Mouse (Mus musculus) forebrain, embryonic 11.5 days (tissue): ENCODE measurements around the gene Gm45062. TPM values are rescaled to one million over a fixed set of nuclear protein-coding genes. Genes with fewer than 3 reads are reported as not detected.

Experiments used
- ATAC-seq: fragments of 200-750 bp; cut with Nextera tagmentation; replicated peaks from 2 replicates; pipeline ENCODE4 v1.8.0; 2017; ENCODE audit warnings: moderate TSS enrichment; ENCODE audit not compliant: low FRiP score
- DNase-seq: peaks from one replicate; pipeline ENCODE4 v3.0.0-alpha.2; 2017; ENCODE audit warnings: low spot score
- H3K27ac ChIP-seq: fragments of 300-500 bp; sonication (generic); 2 replicates; pipeline ENCODE4 v1.5.1; 2014; ENCODE audit warnings: low read depth, low read length
- H3K27me3 ChIP-seq: fragments of 300-500 bp; sonication (generic); 2 replicates; pipeline ENCODE4 v1.6.1; 2014; ENCODE audit warnings: mild to moderate bottlenecking, low read length, mixed read lengths; ENCODE audit not compliant: control insufficient read depth, insufficient read depth
- H3K36me3 ChIP-seq: fragments of 300-500 bp; sonication (generic); 2 replicates; pipeline ENCODE4 v1.6.1; 2014; ENCODE audit warnings: mild to moderate bottlenecking, low read length, moderate library complexity, mixed read lengths; ENCODE audit not compliant: control insufficient read depth, insufficient read depth
- H3K4me1 ChIP-seq: fragments of 300-500 bp; sonication (generic); replicated peaks from 2 replicates; pipeline ENCODE4 v1.6.1; 2014; ENCODE audit warnings: low read length, mixed read lengths; ENCODE audit not compliant: control insufficient read depth, insufficient read depth
- H3K4me2 ChIP-seq: fragments of 300-500 bp; sonication (generic); 2 replicates; pipeline ENCODE4 v1.6.1; 2014; ENCODE audit warnings: low read depth, mild to moderate bottlenecking, low read length, moderate library complexity, mixed read lengths; ENCODE audit not compliant: severe bottlenecking
- H3K4me3 ChIP-seq: fragments of 300-500 bp; sonication (generic); 2 replicates; pipeline ENCODE4 v1.5.1; 2014; ENCODE audit warnings: low read depth, low read length
- H3K9ac ChIP-seq: fragments of 300-500 bp; sonication (generic); 2 replicates; pipeline ENCODE4 v1.6.1; 2014; ENCODE audit warnings: low read length
- H3K9me3 ChIP-seq: fragments of 300-500 bp; sonication (generic); 2 replicates; pipeline ENCODE4 v1.6.1; 2016; ENCODE audit warnings: low read length, mixed read lengths; ENCODE audit not compliant: control insufficient read depth
- WGBS: fragments of 180-500 bp; shearing (Covaris S2); extraction: QIAGEN DNeasy Blood & Tissue Kit; methylation state at CpG from one replicate; pipeline ENCODE4 v1.1.7; 2014; 5-methylcytosine and 5-hydroxymethylcytosine counted together
- polyA plus RNA-seq: library from polyadenylated mRNA; unstranded; fragments of >200 nt; fragmentation: Nextera tagmentation; extraction: Ambion mirVana; gene quantifications from 2 replicates; pipeline ENCODE4 v1.2.1, GENCODE M21; 2014

Gm45062 gene
- polyA plus RNA-seq, 1 experiment from 2014 or later, result 19.1 TPM

DNA sequence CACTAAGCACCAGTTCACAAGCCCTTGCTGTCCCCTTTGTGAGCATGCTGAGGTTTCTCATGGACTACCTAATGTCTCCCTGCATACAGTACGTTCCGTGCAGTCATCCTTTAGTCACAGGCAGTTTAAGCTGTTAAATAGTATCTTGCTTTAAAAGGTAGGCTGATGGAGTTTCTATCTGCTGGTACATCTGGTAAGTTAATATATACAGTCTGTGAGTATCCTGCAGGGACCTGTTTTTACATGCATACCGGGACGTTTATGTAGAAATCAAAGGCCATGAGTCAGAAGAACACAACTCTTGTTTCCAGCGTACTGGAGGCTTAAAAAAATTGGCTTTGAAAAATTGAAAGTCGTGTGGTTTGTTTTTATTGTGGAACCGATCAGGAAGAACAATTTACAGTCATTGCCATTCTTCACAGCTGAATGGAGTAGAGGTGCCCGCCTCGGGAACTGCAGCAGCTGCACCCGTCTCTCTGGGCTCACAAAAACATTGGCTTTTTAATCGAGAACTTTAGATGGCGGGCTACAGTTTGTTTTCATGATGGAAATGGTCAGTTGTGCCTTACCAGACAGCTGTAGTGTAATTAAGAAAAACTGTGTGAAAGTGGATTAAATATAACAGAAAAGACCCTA is 93.4 kb downstream of the Gm45062 start:
- Histone ChIP-seq H3K4me1 (peaks cover 4% of the 10 kb centered on the region), H3K9me3 (no peaks in the 10 kb centered on the region), H3K36me3 (no peaks in the 10 kb centered on the region), H3K4me2 (no peak overlapping the region), H3K4me3 (no peak overlapping the region), H3K9ac (no peak overlapping the region), H3K27ac (no peak overlapping the region), H3K27me3 (no peaks in the 10 kb centered on the region)
- DNase-seq, result no peak
- 0 out of 2 replicates have a peak, but pooled peaks have one; percentile 36 for ATAC-seq
- 56% methylated on average over 12 of the region's 12 CpGs for WGBS

DNA sequence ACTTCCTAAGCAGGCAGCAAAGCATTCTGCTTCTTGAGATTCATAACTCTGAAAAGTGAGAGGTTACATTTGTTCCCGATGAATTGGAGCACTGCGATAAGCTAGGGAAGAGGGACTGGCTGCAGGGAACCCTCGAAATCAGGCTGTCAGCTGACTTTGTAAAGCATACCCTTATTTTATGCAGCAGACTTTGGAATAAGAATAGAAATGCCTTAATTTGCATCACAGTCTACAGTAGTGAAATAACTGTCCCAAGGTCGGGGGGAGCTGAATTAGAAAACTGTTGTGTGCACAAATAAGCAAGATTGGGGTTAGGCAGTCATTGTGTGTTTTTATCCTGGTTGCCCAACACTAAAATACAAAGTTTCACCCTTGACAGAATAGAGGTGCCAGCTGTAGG is 94.2 kb downstream of the Gm45062 start:
- Histone ChIP-seq H3K27me3 (no peaks in the 10 kb centered on the region), H3K4me2 (no peak overlapping the region), H3K27ac (no peak overlapping the region), H3K9me3 (no peaks in the 10 kb centered on the region), H3K36me3 (no peaks in the 10 kb centered on the region), H3K4me3 (no peak overlapping the region), H3K9ac (no peak overlapping the region), H3K4me1 (peaks cover 4% of the 10 kb centered on the region)
- no peak for ATAC-seq
- WGBS, result 72% methylated on average over 4 of the region's 4 CpGs
- no peak for DNase-seq

DNA sequence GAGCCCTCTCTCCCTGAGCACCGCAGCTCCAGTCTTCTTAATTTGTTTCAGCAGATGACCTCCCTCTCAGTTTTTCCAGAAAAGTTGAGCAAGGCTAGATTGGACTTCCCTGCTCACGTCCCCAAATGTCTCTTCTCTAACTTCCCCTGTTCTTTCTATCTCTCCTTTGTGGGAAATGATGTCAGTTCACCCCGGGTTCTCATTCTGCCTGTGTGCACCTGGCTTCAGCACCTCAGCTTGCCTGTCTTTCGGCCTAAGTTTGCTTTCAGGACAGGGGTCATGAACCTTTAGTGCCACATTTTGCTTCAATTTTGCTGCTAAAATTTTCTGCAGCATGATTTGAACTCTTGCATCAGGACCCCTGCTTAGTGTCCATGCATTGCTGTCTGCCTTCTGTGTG is 95.6 kb downstream of the Gm45062 start:
- H3K4me1 ChIP-seq, result peaks cover 4% of the 10 kb centered on the region
- no peak overlapping the region for H3K4me2 ChIP-seq
- no peaks in the 10 kb centered on the region for H3K36me3 ChIP-seq
- DNase-seq (no peak), ATAC-seq (no peak)
- no peak overlapping the region for H3K27ac ChIP-seq
- H3K9ac ChIP-seq, result no peak overlapping the region
- no peak overlapping the region for H3K4me3 ChIP-seq
- no peaks in the 10 kb centered on the region for H3K27me3 ChIP-seq
- 82% methylated on average over 4 of the region's 4 CpGs for WGBS
- H3K9me3 ChIP-seq, result no peaks in the 10 kb centered on the region

DNA sequence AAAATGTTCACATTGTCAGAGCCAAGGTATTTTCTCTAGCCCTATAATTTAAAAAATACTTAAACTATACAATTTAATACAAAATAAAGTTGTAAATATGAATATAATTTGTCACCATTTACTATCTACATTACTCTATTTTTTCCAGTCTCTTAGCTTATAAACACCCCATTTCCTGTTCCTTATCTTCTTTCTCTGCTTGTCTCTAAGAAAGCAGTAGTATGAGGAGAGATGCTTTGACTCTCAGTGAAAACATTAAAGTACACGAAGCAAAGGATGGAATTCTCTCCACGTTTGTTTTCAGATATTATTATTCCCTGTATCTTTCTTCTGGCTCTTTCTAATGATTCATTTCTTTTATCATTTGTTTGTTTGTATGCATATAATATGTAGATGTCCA is 99.0 kb downstream of the Gm45062 start:
- 69% methylated on average over 2 of the region's 2 CpGs for WGBS
- H3K27me3 ChIP-seq, result no peaks in the 10 kb centered on the region
- DNase-seq (no peak), ATAC-seq (no peak)
- no peaks in the 10 kb centered on the region for H3K36me3 ChIP-seq
- no peak overlapping the region for H3K4me3 ChIP-seq
- no peaks in the 10 kb centered on the region for H3K9me3 ChIP-seq
- H3K4me2 ChIP-seq, result no peak overlapping the region
- no peak overlapping the region for H3K27ac ChIP-seq
- 0 out of 2 replicates have a peak, but pooled peaks cover 4% of the 10 kb centered on the region for H3K4me1 ChIP-seq
- H3K9ac ChIP-seq, result no peak overlapping the region

DNA sequence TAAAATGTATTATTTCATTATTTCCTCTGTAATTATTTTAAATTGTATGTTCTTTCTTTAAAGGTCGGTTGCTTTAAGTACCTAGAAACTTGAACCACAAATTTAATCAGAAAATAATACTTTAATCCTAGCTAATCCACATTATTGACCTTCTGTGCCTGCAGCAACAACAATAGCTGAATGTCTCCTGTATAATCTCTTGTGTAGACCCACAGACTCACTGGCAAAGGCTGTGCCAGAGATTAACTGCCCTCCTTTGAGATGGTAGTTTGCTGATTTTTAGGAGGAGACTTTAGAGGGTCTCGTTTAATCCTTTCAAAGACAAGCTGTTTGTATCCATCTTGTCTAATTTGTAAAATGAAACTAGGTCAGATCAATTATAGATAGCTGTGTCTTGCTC is 99.5 kb downstream of the Gm45062 start:
- H3K4me3 ChIP-seq, result no peak overlapping the region
- H3K4me1 ChIP-seq, result 0 out of 2 replicates have a peak, but pooled peaks cover 2% of the 10 kb centered on the region
- H3K9ac ChIP-seq, result no peak overlapping the region
- DNase-seq (no peak), ATAC-seq (no peak)
- H3K27ac ChIP-seq, result no peak overlapping the region
- no peaks in the 10 kb centered on the region for H3K36me3 ChIP-seq
- no peaks in the 10 kb centered on the region for H3K27me3 ChIP-seq
- H3K9me3 ChIP-seq, result no peaks in the 10 kb centered on the region
- H3K4me2 ChIP-seq, result no peak overlapping the region
- WGBS, result 15% methylated on average over 2 of the region's 2 CpGs

DNA sequence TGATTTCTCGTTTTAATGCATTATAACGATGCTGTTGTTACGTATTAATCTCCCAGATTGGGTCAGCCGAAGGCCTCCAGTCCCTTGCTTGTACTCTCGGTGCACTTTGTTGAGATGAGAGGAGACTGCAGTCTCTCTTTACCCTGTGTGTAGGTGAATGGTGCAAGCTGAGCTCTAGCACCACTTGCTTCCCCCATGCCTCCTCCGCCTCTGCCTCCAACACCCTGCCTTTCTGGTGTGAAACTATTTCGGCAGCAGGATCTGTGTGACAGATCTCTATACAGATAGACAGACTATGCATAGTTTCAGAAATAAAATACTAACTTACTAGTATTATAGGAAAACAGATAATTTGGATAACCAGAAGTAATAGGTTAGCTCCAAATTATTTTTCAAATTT is 101.6 kb downstream of the Gm45062 start:
- Histone ChIP-seq H3K27ac (no peak overlapping the region), H3K9me3 (no peaks in the 10 kb centered on the region), H3K9ac (no peak overlapping the region), H3K4me1 (0 out of 2 replicates have a peak, but pooled peaks cover 2% of the 10 kb centered on the region), H3K36me3 (no peaks in the 10 kb centered on the region), H3K27me3 (no peaks in the 10 kb centered on the region), H3K4me2 (no peak overlapping the region), H3K4me3 (no peak overlapping the region)
- WGBS, result 75% methylated on average over 7 of the region's 7 CpGs
- DNase-seq (no peak), ATAC-seq (no peak)

DNA sequence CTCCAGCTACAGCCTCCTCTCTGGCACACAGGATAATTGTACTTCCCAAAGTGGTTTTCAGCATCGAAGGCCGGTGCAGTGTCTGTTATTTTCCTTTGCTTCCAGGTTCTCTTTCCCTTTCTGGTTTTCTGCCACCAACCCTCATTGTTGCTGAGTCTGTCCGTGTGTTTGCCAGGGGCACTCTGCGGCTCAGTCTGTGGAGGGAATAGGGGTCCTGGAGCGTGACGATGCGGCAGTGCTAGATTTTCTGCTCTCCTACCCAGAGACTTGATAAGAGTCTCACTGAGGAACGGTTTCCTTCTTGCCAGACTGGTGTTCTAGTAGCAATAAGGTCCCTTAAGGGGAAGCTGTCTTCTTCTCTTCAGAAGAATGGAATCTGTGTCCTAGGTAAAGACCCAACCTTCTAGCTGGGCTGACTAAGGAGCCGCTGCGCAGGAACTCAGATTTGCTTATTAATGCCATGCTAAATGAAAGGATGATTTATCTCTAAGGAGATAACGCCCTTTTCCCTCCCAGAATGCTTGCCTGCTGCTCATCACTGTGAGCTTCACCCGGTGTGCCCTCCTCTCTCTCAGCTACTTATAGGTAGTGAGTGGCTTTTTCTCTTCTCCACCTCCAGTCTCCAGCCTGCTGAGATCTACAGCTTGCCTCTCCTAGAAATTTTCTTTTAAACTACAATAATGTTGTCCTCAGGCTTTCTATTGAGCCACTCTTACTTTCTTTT is 104.9 kb downstream of the Gm45062 start:
- Histone ChIP-seq H3K4me2 (no peak overlapping the region), H3K9ac (no peak overlapping the region), H3K9me3 (no peaks in the 10 kb centered on the region), H3K27me3 (no peaks in the 10 kb centered on the region), H3K27ac (no peak overlapping the region), H3K36me3 (no peaks in the 10 kb centered on the region), H3K4me3 (no peak overlapping the region), H3K4me1 (0 out of 2 replicates have a peak, but pooled peaks cover 2% of the 10 kb centered on the region)
- 77% methylated on average over 12 of the region's 12 CpGs for WGBS
- no peak for DNase-seq
- ATAC-seq, result no peak

DNA sequence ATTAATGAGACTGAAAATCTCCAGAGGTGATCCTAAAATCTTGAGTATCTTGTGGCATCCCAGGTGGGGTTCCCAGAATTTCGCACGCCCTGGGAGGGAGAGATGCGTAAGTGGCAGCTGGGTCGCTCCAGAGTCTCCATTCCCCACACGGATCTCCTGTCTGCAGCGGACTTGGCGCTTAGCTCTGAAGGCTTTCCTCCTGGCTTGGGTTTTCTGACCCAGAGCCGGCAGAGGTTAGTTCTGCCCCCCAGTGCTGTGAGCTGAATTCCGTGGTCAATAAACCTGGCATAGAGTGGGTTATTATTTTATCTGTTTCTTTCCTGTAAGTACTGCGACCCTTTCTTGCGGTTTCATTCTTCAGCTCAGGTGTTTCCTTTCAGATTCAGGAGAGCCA is 105.5 kb downstream of the Gm45062 start:
- WGBS, result 91% methylated on average over 11 of the region's 11 CpGs

More for the DNA sequence above, 105.5 kb downstream of the Gm45062 start:
- DNase-seq (no peak), ATAC-seq (no peak)
- Histone ChIP-seq H3K27me3 (no peaks in the 10 kb centered on the region), H3K4me3 (no peak overlapping the region), H3K9me3 (no peaks in the 10 kb centered on the region), H3K9ac (no peak overlapping the region), H3K27ac (no peak overlapping the region), H3K4me2 (no peak overlapping the region), H3K4me1 (0 out of 2 replicates have a peak, but pooled peaks cover 2% of the 10 kb centered on the region), H3K36me3 (no peaks in the 10 kb centered on the region)
